Mouse (Mus musculus) cerebellum, postnatal 36 days (tissue): ENCODE results near the gene Rps12-ps3.

Experiments used
- DNase-seq, 2 experiments: peaks; one replicate each; pipeline ENCODE4 v3.0.0; 2021 to 2022; ENCODE audit warnings: mixed read lengths in 2 of 2

Gene Rps12-ps3

GRCm38 (mm10) chr19:59352760-59353159, 30.7 kb downstream of the Rps12-ps3 start:
- no peak for DNase-seq

- DNase-seq = no peak
Measured at GRCm38 (mm10) chr19:59354906-59355305, 32.8 kb downstream of the Rps12-ps3 start.

GRCm38 (mm10) chr19:59356388-59356787, 34.3 kb downstream of the Rps12-ps3 start:
- DNase-seq = no peak

GRCm38 (mm10) chr19:59356843-59357595, 34.9 kb downstream of the Rps12-ps3 start:
- DNase-seq = no peak

GRCm38 (mm10) chr19:59357878-59358277, 35.8 kb downstream of the Rps12-ps3 start:
- no peak for DNase-seq

GRCm38 (mm10) chr19:59359202-59359601, 37.1 kb downstream of the Rps12-ps3 start:
- no peak for DNase-seq

- DNase-seq = no peak
Measured at GRCm38 (mm10) chr19:59360486-59360896, 38.4 kb downstream of the Rps12-ps3 start.

GRCm38 (mm10) chr19:59362646-59363045, 40.6 kb downstream of the Rps12-ps3 start:
- DNase-seq = no peak

GRCm38 (mm10) chr19:59363666-59364065, 41.6 kb downstream of the Rps12-ps3 start:
- DNase-seq = no peak

GRCm38 (mm10) chr19:59366724-59367123, 44.6 kb downstream of the Rps12-ps3 start:
- no peak for DNase-seq

- no peak for DNase-seq
Measured at GRCm38 (mm10) chr19:59367892-59368291, 45.8 kb downstream of the Rps12-ps3 start.

GRCm38 (mm10) chr19:59371016-59371415, 48.9 kb downstream of the Rps12-ps3 start:
- DNase-seq = no peak
